Mouse (Mus musculus) kidney, adult 11 months (tissue): Measurements from ENCODE around the gene Entpd7.

Experiments
- DNase-seq: peaks from one replicate; pipeline ENCODE4 v3.0.0; 2022

Gene Entpd7

GRCm38 (mm10) chr19:43772311-43772710 lies 82.8 kb downstream of the Entpd7 start:
- no peak for DNase-seq

- no peak for DNase-seq
Measured at GRCm38 (mm10) chr19:43775433-43775832, 86.0 kb downstream of the Entpd7 start.

GRCm38 (mm10) chr19:43776561-43776960 lies 87.1 kb downstream of the Entpd7 start:
- no peak for DNase-seq

- no peak for DNase-seq
Measured at GRCm38 (mm10) chr19:43777308-43777707, 87.8 kb downstream of the Entpd7 start.

GRCm38 (mm10) chr19:43780391-43780790 lies 90.9 kb downstream of the Entpd7 start:
- DNase-seq: no peak

GRCm38 (mm10) chr19:43781980-43782379 lies 92.5 kb downstream of the Entpd7 start, which contains the start of gene Abcc2:
Gene Abcc2, plus strand, starts transcription at chr19:43782192.
- DNase-seq: peak; percentile 75
